Mouse (Mus musculus): ENCODE results near the gene Traf3ip3.

- TF ChIP-seq CTCF (IDR thresholded peaks at IDR 0.05; ENCODE audit: borderline replicate concordance, insufficient read depth, low read depth, low read length): no peak
- no peak for TF ChIP-seq POLR2A (IDR thresholded peaks at IDR 0.05; ENCODE audit: borderline replicate concordance, insufficient read depth, low read length)
These were observed 69.1 kb downstream of the Traf3ip3 start for GRCm38 (mm10) chr1:193132385-193132784.
